Mouse (Mus musculus) G1E (cell line): ENCODE results near the gene Slc10a4.

Experiments used
- CTCF ChIP-seq: IDR thresholded peaks from 2 replicates; pipeline ENCODE4 v1.5.1; 2012; ENCODE audit warnings: low read depth, low read length, inconsistent platforms, mixed read lengths
- GATA1 ChIP-seq: IDR thresholded peaks from 2 replicates; pipeline ENCODE4 v1.6.1; 2012; ENCODE audit warnings: borderline replicate concordance, low read length, inconsistent platforms, mixed read lengths
- POLR2AphosphoS5 ChIP-seq: IDR thresholded peaks from 2 replicates; pipeline ENCODE4 v1.6.1; 2012; ENCODE audit warnings: low read depth, low read length, inconsistent platforms; ENCODE audit not compliant: insufficient replicate concordance
- TAL1 ChIP-seq: conservative IDR thresholded peaks from 2 replicates; pipeline ENCODE4 v1.6.1; 2012; ENCODE audit warnings: low read depth, low read length, inconsistent platforms, mixed read lengths

GRCm38 (mm10) chr5:72994928-72995327 is 11.8 kb upstream of the Slc10a4 start:
- TF ChIP-seq CTCF (no peak), POLR2AphosphoS5 (no peak), GATA1 (no peak), TAL1 (no peak)
